Mouse (Mus musculus) embryonic facial prominence, embryonic 11.5 days (tissue): ENCODE data around the gene Kpna1. TPM values are rescaled to one million over a fixed set of nuclear protein-coding genes. Genes with fewer than 3 reads are reported as not detected.

ENCODE experiments used
- ATAC-seq: fragments of 200-750 bp; cut with Nextera tagmentation; replicated peaks from 2 replicates; pipeline ENCODE4 v1.8.0; 2017; ENCODE audit warnings: low read depth; ENCODE audit not compliant: insufficient number of reproducible peaks, low FRiP score, low TSS enrichment
- DNase-seq: peaks from one replicate; pipeline ENCODE4 v3.0.0-alpha.2; 2015; ENCODE audit warnings: low spot score
- H3K27ac ChIP-seq: fragments of 300-500 bp; sonication (generic); replicated peaks from 2 replicates; pipeline ENCODE4 v1.5.1; 2014; ENCODE audit warnings: mild to moderate bottlenecking, low read depth, low read length, control low read depth
- H3K27me3 ChIP-seq: fragments of 300-500 bp; sonication (generic); 2 replicates; pipeline ENCODE4 v1.6.1; 2014; ENCODE audit warnings: mild to moderate bottlenecking, low read length, moderate library complexity, mixed read lengths; ENCODE audit not compliant: control insufficient read depth, insufficient read depth
- H3K36me3 ChIP-seq: fragments of 300-500 bp; sonication (generic); replicated peaks from 2 replicates; pipeline ENCODE4 v1.6.1; 2014; ENCODE audit warnings: low read depth, mild to moderate bottlenecking, low read length, moderate library complexity, mixed read lengths; ENCODE audit not compliant: control insufficient read depth, insufficient read depth
- H3K4me1 ChIP-seq: fragments of 300-500 bp; sonication (generic); 2 replicates; pipeline ENCODE4 v1.6.1; 2014; ENCODE audit warnings: low read length, mixed read lengths; ENCODE audit not compliant: control insufficient read depth, insufficient read depth
- H3K4me2 ChIP-seq: fragments of 300-500 bp; sonication (generic); 2 replicates; pipeline ENCODE4 v1.6.1; 2014; ENCODE audit warnings: low read depth, mild to moderate bottlenecking, control low read depth, low read length, moderate library complexity
- H3K4me3 ChIP-seq: fragments of 300-500 bp; sonication (generic); 2 replicates; pipeline ENCODE4 v1.5.1; 2014; ENCODE audit warnings: low read depth, low read length, control low read depth
- H3K9ac ChIP-seq: fragments of 300-500 bp; sonication (generic); replicated peaks from 2 replicates; pipeline ENCODE4 v1.6.1; 2014; ENCODE audit warnings: mild to moderate bottlenecking, control low read depth, low read length
- H3K9me3 ChIP-seq: fragments of 300-500 bp; sonication (generic); replicated peaks from 2 replicates; pipeline ENCODE4 v1.6.1; 2016; ENCODE audit warnings: mild to moderate bottlenecking, low read length, inconsistent platforms, mixed read lengths; ENCODE audit not compliant: control insufficient read depth
- WGBS: fragments of 180-500 bp; shearing (Covaris S2); extraction: QIAGEN DNeasy Blood & Tissue Kit; methylation state at CpG from one replicate; pipeline ENCODE4 v1.1.7; 2014; 5-methylcytosine and 5-hydroxymethylcytosine counted together
- polyA plus RNA-seq: library from polyadenylated mRNA; unstranded; fragments of >200 nt; fragmentation: Nextera tagmentation; extraction: Ambion mirVana; gene quantifications from 2 replicates; pipeline ENCODE4 v1.2.1, GENCODE M21; 2014

Kpna1 gene
- polyA plus RNA-seq, 1 experiment from 2014 or later, result 78.9 TPM

DNA sequence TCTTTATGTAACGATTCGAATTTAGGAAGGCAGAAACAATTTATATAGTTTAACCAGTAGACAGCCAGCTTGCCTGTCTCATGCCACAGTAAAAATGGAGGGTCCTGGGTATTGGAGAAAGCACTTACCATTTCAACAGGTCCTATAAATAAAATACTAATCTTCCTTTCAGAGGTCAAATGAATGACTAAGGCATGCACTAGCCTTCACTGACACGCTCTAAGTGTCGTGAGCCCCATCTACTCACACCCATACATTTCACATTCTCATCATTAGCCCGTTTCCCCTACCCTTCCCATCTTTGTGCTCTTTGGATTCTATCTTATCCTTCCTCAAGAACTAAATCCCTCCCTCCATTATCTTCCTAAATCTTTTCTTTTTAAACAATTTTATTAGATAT is 86.4 kb downstream of the Kpna1 start:
- DNase-seq (no peak), ATAC-seq (no peak)
- H3K4me3 ChIP-seq, result no peak overlapping the region
- H3K9me3 ChIP-seq, result no peaks in the 10 kb centered on the region
- H3K27me3 ChIP-seq, result no peaks in the 10 kb centered on the region
- WGBS, result 92% methylated on average over 5 of the region's 5 CpGs
- H3K9ac ChIP-seq, result no peak overlapping the region
- no peak overlapping the region for H3K27ac ChIP-seq
- H3K4me2 ChIP-seq, result no peak overlapping the region
- no peaks in the 10 kb centered on the region for H3K4me1 ChIP-seq
- no peaks in the 10 kb centered on the region for H3K36me3 ChIP-seq

DNA sequence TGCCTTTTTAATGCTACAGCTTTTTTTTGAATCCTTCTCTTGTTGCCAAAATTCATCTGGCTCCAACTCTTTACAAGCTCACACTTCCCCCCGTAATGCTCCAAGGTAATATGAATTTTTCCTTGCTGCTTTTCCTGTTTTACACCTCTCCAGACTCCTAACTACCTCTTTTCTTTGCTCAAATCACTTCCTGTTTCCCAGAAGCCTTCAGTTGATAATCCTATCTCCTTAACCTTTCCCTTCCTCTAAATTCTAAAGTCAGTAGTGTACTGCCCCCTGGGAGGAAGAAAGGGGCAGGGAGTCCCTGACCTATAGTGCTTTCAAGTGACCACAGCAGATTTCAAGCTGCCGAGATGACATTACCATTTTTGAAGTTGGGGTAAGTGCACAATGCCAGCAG is 89.1 kb downstream of the Kpna1 start:
- Histone ChIP-seq H3K4me1 (no peaks in the 10 kb centered on the region), H3K27ac (no peak overlapping the region), H3K4me3 (no peak overlapping the region), H3K36me3 (no peaks in the 10 kb centered on the region), H3K9ac (no peak overlapping the region), H3K27me3 (no peaks in the 10 kb centered on the region), H3K9me3 (no peaks in the 10 kb centered on the region), H3K4me2 (no peak overlapping the region)
- ATAC-seq (no peak), DNase-seq (no peak)
- WGBS, result 59% methylated on average over 2 of the region's 2 CpGs

DNA sequence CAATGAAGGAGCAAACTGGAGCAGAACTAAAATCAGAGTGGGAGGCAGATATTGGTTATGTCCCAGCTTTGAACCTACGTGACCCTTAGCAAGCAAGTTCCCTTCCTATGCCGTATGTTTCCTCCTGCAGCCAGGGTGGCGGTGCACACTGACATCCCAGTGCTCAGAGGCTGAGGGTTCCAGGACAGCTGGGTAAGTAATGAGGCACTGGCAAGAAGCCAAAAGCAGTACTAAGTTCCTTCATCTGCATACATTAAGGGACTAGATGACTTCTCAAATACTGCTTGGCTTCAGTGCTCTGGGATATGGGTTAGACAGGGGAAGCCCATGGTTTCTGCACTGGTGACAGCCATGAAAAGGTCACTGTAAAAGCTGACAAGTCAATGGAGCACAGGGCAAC is 89.8 kb downstream of the Kpna1 start:
- H3K36me3 ChIP-seq, result no peaks in the 10 kb centered on the region
- no peak for DNase-seq
- H3K9me3 ChIP-seq, result no peaks in the 10 kb centered on the region
- ATAC-seq, result no peak
- H3K27ac ChIP-seq, result no peak overlapping the region
- WGBS, result 78% methylated on average over 3 of the region's 3 CpGs
- no peak overlapping the region for H3K4me3 ChIP-seq
- no peaks in the 10 kb centered on the region for H3K4me1 ChIP-seq
- H3K9ac ChIP-seq, result no peak overlapping the region
- no peaks in the 10 kb centered on the region for H3K27me3 ChIP-seq
- no peak overlapping the region for H3K4me2 ChIP-seq

DNA sequence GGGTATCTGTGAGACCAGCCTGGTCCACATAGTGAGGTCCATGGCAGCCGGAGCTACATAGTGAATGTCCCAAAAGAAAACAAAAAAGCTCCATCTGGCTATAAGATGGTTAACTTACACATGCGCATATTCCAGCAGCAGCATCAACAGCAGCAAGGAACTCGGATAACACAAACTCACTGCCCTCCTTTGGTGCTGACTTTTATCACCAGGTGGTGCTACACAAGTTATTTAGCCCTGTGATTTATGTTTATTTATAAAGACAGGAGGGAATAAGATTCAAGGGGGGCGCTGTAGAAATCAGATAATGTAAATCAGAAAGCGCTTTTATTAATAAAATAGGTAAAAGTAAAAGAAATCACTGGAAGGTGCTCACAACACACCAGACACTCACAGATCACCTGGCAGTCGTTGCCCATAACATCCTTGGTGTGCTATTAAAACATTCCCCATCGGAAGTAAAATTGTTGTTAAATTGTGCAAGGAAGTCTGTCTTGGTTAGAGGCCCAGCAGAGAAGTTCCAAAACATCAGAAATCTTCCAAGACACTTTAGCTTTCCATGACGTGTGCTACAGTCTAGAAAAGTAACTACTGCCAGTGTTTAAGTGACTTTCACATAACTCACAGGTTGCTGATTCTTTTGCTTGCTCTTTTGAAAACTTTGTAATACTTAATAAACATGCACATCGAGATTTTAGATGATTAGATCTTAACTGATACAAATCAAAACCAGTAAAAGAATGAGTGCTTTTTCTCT is 91.4 kb downstream of the Kpna1 start:
- WGBS, result 42% methylated on average over 9 of the region's 9 CpGs

DNA sequence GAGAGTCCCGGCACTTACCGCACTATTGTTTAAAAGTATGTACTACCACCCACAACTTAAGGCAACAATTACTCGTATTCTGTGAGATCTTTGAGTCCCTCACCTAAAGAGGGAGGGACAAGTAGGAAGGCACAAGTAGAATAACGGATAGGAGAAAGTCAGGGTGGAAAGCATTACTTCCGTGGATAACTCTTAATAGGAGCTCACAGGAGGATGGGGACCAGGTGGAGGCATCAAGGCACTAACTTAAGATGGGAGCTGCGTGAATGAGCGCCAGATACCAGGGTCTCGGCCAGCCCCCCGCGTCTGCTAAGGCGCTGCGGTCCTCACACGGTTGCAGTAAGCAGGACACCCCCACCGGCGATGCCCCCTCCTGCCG is 92.5 kb downstream of the Kpna1 start:
- Histone ChIP-seq H3K9ac (peak overlapping the region; percentile 87), H3K27ac (peak overlapping the region; percentile 97), H3K4me2 (peak overlapping the region; percentile 45), H3K4me3 (peak overlapping the region; percentile 76), H3K9me3 (no peaks in the 10 kb centered on the region), H3K27me3 (no peaks in the 10 kb centered on the region), H3K4me1 (no peaks in the 10 kb centered on the region), H3K36me3 (no peaks in the 10 kb centered on the region)
- DNase-seq, result no peak
- 0% methylated on average over 16 of the region's 16 CpGs for WGBS
- peak; percentile 0; the same call in 1 of the 2 replicates for ATAC-seq

More for the DNA sequence above, 91.4 kb downstream of the Kpna1 start:
- H3K36me3 ChIP-seq, result no peaks in the 10 kb centered on the region
- no peaks in the 10 kb centered on the region for H3K9me3 ChIP-seq
- ATAC-seq (no peak), DNase-seq (no peak)
- no peaks in the 10 kb centered on the region for H3K4me1 ChIP-seq
- H3K9ac ChIP-seq, result no peak overlapping the region
- H3K27me3 ChIP-seq, result no peaks in the 10 kb centered on the region
- H3K27ac ChIP-seq, result no peak overlapping the region
- peak overlapping the region; percentile 76 for H3K4me3 ChIP-seq
- peak overlapping the region; percentile 45 for H3K4me2 ChIP-seq

DNA sequence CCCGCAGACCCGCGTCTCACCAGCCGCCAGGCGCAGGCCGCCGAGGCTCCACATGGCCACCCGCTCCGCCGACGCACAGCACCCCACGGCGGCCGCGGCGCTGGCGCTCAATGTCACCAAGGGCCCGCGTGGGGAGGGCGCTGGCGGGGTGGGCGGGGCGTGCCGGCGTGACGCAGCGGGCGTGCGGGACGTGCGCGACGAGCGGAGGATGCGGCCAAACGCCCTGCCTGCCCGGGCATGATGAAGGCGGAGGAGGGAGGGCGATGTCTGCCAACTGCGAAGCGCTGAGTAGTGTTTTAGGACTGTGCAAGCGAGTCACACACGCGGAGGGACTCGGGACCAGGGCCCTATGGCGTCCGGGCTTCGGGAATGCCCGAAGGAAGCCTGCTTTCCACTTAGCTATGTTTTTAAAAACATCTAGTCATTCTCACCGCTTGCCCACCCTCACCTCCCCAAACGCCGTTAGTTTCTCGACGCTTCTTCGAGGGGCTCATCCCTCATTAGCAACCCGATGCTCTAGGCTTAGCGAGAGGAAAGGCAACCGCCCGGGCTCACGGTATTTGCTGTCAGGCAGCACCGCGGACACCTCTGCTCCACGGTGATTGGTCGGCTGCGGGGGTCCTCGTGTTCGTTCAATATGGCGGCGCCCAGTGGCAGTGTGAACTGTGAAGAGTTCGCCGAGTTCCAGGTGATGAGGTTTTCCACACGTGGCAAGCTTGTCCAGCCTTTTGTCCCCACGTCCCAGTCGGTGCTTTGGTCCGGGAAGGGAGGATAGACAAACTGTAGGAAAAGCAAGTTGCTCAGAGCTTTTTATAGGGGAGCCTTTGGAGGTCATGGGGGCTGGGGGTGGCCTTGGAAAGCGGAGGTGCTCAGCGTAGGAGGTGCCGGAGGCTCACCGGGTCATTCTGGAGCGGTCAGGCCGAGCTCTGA is 93.2 kb downstream of the Kpna1 start, which contains the start of the genes Fam162a and Ccdc58:
Fam162a (minus strand) TSS at position 145 of the 930 bp plus-strand sequence.
Ccdc58 (plus strand) TSS at position 236 of the 930 bp plus-strand sequence.
- peak within 1 kb of the TSS; percentile 97 for H3K27ac ChIP-seq
- peak within 1 kb of the TSS; percentile 87 for H3K9ac ChIP-seq
- ATAC-seq (peak; percentile 94), DNase-seq (peak; percentile 92)
- no peaks in the 10 kb centered on the region for H3K36me3 ChIP-seq
- H3K4me1 ChIP-seq, result no peaks in the 10 kb centered on the region
- H3K9me3 ChIP-seq, result no peaks in the 10 kb centered on the region
- peak within 1 kb of the TSS; percentile 76 for H3K4me3 ChIP-seq
- under 1% methylated on average over 81 of the region's 81 CpGs for WGBS
- H3K4me2 ChIP-seq, result peak within 1 kb of the TSS; percentile 45
- H3K27me3 ChIP-seq, result no peaks in the 10 kb centered on the region

DNA sequence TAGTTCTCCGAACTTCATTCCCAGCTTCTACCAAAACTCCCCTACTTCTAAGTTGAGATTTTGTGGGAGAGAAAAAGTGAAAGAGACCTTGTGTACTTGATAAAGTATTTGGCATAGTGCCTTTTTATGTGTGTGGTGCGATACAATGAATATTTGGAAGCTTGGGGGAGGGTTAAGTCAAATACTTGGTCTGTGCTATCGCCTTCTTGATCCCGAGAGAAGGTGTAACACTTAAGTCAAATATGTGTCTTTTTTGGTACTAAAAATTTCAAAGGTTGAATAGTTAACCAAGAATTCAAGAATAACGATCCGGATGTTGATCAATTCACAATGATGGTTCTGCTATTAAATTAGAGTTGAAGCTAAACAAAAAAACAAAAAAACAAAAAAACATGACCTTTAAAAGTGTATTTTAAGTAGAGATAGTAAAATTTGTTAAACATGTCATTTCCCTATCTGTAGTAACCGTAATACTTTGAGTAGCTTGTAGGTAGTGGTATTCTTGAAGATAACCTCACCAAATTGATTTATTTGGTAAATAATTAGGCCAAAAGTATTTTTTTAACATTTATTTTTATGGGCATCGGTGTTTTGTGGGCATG is 94.0 kb downstream of the Kpna1 start:
- H3K4me3 ChIP-seq, result peak overlapping the region; percentile 76

More for the DNA sequence above, 94.0 kb downstream of the Kpna1 start:
- Histone ChIP-seq H3K27ac (peak overlapping the region; percentile 97), H3K27me3 (no peaks in the 10 kb centered on the region), H3K4me1 (no peaks in the 10 kb centered on the region), H3K36me3 (no peaks in the 10 kb centered on the region), H3K9ac (peak overlapping the region; percentile 87), H3K9me3 (no peaks in the 10 kb centered on the region), H3K4me2 (peak overlapping the region; percentile 45)
- ATAC-seq, result no peak
- WGBS, result 29% methylated on average over 8 of the region's 8 CpGs
- no peak for DNase-seq
